Mouse (Mus musculus): ENCODE data around the gene Hspb3.

DNA sequence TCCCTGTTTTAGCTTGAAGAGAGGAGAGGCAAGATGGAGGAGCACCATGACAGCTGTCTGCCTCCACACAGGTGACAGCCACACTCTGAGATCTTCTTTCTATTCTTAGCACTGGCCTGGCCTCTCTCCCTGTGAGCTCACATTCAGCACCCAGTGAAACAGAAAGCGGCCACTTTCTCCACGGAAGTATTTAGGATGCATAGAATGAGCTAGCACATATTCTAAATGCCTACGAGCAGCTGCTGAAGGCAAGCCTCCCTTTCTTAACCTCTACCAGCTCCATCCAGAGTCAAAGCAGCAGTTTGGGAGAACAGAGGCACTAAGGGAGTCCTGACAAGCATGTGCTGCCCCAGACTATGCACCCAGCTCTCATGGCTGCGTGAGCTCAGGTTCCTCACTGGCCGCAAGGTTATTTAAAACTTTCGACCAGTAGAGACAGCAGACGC, 1.6 kb downstream of the Hspb3 start:
- TF ChIP-seq CTCF (IDR thresholded peaks at IDR 0.05; ENCODE audit: extremely low read depth, insufficient read depth, insufficient read length, insufficient replicate concordance): no peak
- no peak for TF ChIP-seq POLR2A (IDR thresholded peaks at IDR 0.05; ENCODE audit: low read depth, low read length)

Data from spleen, adult 2 months (tissue).